Mouse (Mus musculus) kidney, embryonic 16.5 days (tissue): ENCODE measurements around the gene Uox. TPM values are rescaled to one million over a fixed set of nuclear protein-coding genes. Genes with fewer than 3 reads are reported as not detected.

Experiments
- ATAC-seq: fragments of 200-750 bp; cut with Nextera tagmentation; 2 replicates; pipeline ENCODE4 v1.8.0; 2017; ENCODE audit warnings: moderate TSS enrichment; ENCODE audit not compliant: low FRiP score, low TSS enrichment
- H3K27ac ChIP-seq: fragments of 300-500 bp; sonication (generic); 2 replicates; pipeline ENCODE4 v1.5.1; 2014; ENCODE audit warnings: low read length
- H3K27me3 ChIP-seq: fragments of 300-500 bp; sonication (generic); 2 replicates; pipeline ENCODE4 v1.6.1; 2014; ENCODE audit warnings: low read length, control low read depth, mixed read lengths; ENCODE audit not compliant: insufficient read depth
- H3K36me3 ChIP-seq: fragments of 300-500 bp; sonication (generic); 2 replicates; pipeline ENCODE4 v1.6.1; 2014; ENCODE audit warnings: low read length, control low read depth, mixed read lengths; ENCODE audit not compliant: insufficient read depth
- H3K4me1 ChIP-seq: fragments of 300-500 bp; sonication (generic); 2 replicates; pipeline ENCODE4 v1.6.1; 2014; ENCODE audit warnings: low read length, control low read depth, mixed read lengths; ENCODE audit not compliant: insufficient read depth
- H3K4me2 ChIP-seq: fragments of 300-500 bp; sonication (generic); replicated peaks from 2 replicates; pipeline ENCODE4 v1.6.1; 2014; ENCODE audit warnings: low read depth, low read length
- H3K4me3 ChIP-seq: fragments of 300-500 bp; sonication (generic); 2 replicates; pipeline ENCODE4 v1.5.1; 2014; ENCODE audit warnings: mild to moderate bottlenecking, low read length
- H3K9ac ChIP-seq: fragments of 300-500 bp; sonication (generic); replicated peaks from 2 replicates; pipeline ENCODE4 v1.6.1; 2014; ENCODE audit warnings: low read length
- H3K9me3 ChIP-seq: fragments of 300-500 bp; sonication (generic); 2 replicates; pipeline ENCODE4 v1.6.1; 2016; ENCODE audit warnings: low read length, control low read depth
- WGBS: fragments of 180-500 bp; shearing (Covaris S2); extraction: QIAGEN DNeasy Blood & Tissue Kit; methylation state at CpG from one replicate; pipeline ENCODE4 v1.1.7; 2014; 5-methylcytosine and 5-hydroxymethylcytosine counted together
- polyA plus RNA-seq: library from polyadenylated mRNA; unstranded; fragments of >200 nt; fragmentation: Nextera tagmentation; extraction: Ambion mirVana; gene quantifications from 2 replicates; pipeline ENCODE4 v1.2.1, GENCODE M21; 2015

Gene Uox
- polyA plus RNA-seq, 1 experiment from 2014 or later = 0.25 TPM

DNA sequence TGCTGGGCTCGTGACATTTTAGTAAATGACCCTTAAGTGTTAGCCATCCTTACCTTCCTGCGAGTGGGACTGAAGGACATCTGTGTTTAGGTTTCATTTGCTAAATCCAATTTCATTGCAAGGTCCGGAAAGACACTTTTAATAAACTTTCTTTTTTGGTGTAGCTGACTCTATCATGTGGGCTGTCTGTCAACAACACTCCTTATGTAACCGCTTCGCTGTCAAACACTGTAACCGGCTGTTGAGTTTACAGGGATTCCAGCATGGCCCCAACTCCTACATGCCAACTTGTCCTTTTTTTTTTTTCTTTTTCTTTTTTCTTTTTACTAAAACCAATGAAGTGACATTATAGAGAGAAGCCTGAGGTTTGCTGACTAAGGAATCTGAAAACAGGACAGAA, 28.2 kb downstream of the Uox start:
- WGBS = 77% methylated on average over 6 of the region's 6 CpGs
- Histone ChIP-seq H3K9ac (no peak overlapping the region), H3K36me3 (no peaks in the 10 kb centered on the region), H3K4me2 (no peak overlapping the region), H3K4me1 (no peaks in the 10 kb centered on the region), H3K27ac (no peak overlapping the region), H3K9me3 (no peaks in the 10 kb centered on the region), H3K4me3 (no peak overlapping the region), H3K27me3 (no peaks in the 10 kb centered on the region)
- no peak for ATAC-seq

DNA sequence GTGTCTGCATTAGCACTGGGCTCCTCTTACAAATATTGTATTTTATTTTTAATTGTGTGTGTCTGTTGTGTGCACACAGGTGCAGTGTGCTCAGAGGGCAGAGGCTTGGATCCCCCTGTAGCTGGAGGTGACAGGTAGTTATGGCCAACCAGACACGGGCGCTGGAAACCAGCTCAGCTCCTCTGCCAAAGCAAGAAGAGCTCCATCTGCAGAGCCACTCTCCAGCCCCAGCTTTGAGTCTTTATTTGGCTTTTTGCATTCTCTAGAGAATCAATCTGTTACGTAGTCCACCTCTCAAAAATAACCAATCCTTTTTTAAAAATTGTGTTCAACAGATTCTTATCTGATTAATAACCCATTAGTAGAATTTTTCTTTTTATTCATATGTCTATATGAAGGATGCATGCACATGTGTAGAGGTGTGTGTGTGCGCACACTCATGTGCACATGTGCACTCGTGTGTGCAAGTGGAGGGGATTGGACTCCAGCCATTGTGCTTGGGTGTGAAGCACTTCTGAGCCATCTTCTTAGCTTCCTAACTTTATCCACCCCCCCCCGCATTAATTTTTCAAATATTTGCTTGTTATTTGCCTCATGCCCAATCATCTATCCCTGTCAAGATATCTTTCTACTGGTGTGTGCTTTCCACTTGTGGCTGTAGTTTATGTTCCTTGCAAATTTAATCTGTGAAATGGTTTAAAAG, 29.1 kb downstream of the Uox start:
- Histone ChIP-seq H3K27me3 (no peaks in the 10 kb centered on the region), H3K27ac (no peak overlapping the region), H3K4me2 (no peak overlapping the region), H3K9me3 (no peaks in the 10 kb centered on the region), H3K4me3 (no peak overlapping the region), H3K36me3 (no peaks in the 10 kb centered on the region), H3K4me1 (no peaks in the 10 kb centered on the region), H3K9ac (no peak overlapping the region)
- no peak for ATAC-seq
- WGBS = 79% methylated on average over 6 of the region's 6 CpGs

DNA sequence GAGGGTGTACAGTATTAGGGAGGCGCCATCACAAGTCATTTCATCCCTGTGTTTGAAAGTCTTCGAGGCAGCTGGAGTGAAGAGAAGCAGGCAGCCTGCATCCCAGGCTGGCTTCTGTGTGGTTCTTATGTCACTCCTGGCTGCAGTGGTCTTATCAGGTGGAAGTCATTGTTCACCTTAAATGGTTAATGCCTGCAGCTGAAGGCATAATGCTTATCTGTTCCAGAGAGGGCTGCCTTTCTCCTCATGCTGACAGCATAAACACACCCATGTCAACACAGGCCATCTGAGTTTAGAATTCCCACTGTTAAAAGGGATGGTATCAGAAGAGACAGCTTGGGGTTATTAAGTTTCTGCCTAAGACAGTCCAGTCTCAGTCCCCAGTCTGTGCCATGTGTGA, 31.0 kb downstream of the Uox start:
- Histone ChIP-seq H3K4me3 (no peak overlapping the region), H3K27me3 (no peaks in the 10 kb centered on the region), H3K36me3 (no peaks in the 10 kb centered on the region), H3K4me1 (no peaks in the 10 kb centered on the region), H3K9me3 (no peaks in the 10 kb centered on the region), H3K27ac (no peak overlapping the region), H3K4me2 (no peak overlapping the region), H3K9ac (no peak overlapping the region)
- ATAC-seq = no peak
- 84% methylated on average over 2 of the region's 2 CpGs for WGBS

DNA sequence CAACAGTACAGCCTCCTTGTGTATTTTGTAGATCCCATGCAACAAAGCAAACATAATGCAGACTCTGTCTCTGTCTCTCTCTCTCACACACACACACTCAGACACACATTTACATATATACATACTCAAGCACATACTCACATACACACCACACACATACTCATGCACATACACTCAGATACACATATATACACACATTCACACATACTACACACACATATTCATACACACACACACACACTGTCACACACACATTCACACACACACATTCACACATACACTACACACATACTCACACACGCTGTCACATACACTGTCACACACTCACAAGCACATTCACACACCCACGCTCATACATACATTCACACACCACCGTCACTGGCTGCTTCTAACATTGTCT, 32.3 kb downstream of the Uox start:
- WGBS = 89% methylated on average over 3 of the region's 3 CpGs
- Histone ChIP-seq H3K36me3 (no peaks in the 10 kb centered on the region), H3K4me3 (no peak overlapping the region), H3K9me3 (no peaks in the 10 kb centered on the region), H3K9ac (no peak overlapping the region), H3K4me2 (no peak overlapping the region), H3K4me1 (no peaks in the 10 kb centered on the region), H3K27me3 (no peaks in the 10 kb centered on the region), H3K27ac (no peak overlapping the region)
- no peak for ATAC-seq

DNA sequence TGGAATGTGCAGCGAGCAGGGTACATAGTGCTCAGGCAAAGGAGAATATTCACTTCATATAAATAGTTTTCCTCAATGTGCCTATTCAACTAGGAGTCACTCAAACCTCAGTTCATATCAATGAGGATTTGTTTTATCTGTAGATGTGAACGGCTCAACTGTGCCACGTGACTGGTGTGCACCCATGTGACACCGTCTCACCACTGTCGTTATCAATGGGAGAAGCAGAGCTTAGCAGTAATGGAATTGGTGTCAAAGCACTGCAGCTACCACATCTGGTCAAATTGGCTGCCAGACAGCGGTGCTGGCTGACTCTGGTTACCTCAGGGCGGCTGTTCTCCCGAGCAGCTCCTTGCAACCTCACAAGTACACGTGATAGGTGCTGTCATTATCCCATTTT, 34.4 kb downstream of the Uox start:
- Histone ChIP-seq H3K4me3 (no peak overlapping the region), H3K4me2 (no peak overlapping the region), H3K9ac (no peak overlapping the region), H3K27me3 (no peaks in the 10 kb centered on the region), H3K36me3 (no peaks in the 10 kb centered on the region), H3K4me1 (no peaks in the 10 kb centered on the region), H3K27ac (no peak overlapping the region), H3K9me3 (no peaks in the 10 kb centered on the region)
- no peak for ATAC-seq
- 85% methylated on average over 9 of the region's 9 CpGs for WGBS

DNA sequence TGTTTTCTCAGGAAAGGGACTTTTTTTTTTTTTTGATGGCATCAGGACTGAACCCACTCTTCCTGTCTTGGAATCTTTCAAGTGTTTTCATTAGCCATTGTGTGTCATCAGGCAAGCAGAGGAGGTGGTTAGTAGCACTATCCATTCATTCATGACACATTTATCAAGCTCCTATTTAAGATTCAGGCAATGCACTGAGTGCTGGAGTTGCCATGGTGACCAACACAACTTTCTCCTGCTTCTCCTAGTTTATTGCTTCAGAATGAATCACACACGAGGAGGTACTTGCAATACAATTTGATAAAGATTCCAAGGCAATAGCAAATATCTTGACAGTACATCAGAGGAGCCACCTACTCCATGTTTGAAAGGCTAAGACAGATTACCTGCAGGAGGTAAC, 37.1 kb downstream of the Uox start:
- no peak for ATAC-seq
- no peaks in the 10 kb centered on the region for H3K4me1 ChIP-seq
- 18% methylated on average over 1 of the region's 1 CpGs for WGBS

DNA sequence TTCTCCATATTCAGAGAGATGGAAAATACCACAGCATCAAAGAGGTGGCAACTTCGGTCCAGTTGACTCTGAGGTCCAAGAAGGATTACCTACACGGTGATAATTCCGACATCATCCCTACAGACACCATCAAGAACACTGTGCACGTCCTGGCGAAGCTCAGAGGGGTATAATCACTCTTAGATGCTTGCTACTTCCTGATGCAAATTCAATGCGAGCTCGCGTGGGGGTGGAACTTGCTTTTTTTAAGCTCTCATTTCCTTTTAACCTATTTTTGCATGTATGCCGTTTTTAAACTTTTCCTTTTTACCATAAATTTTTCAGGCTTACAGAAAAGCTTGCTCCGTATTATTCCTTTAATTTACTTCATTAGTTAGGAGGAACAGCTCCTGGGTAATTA, 40.1 kb downstream of the Uox start:
- Histone ChIP-seq H3K9me3 (no peaks in the 10 kb centered on the region), H3K4me1 (no peaks in the 10 kb centered on the region), H3K36me3 (no peaks in the 10 kb centered on the region), H3K4me3 (no peak overlapping the region), H3K4me2 (no peak overlapping the region), H3K9ac (no peak overlapping the region), H3K27ac (no peak overlapping the region), H3K27me3 (no peaks in the 10 kb centered on the region)
- no peak for ATAC-seq
- WGBS = 79% methylated on average over 10 of the region's 10 CpGs

More for the DNA sequence above, 37.1 kb downstream of the Uox start:
- H3K27ac ChIP-seq = no peak overlapping the region
- H3K27me3 ChIP-seq = no peaks in the 10 kb centered on the region
- no peaks in the 10 kb centered on the region for H3K9me3 ChIP-seq
- no peaks in the 10 kb centered on the region for H3K36me3 ChIP-seq
- H3K4me2 ChIP-seq = no peak overlapping the region
- no peak overlapping the region for H3K9ac ChIP-seq
- H3K4me3 ChIP-seq = no peak overlapping the region

DNA sequence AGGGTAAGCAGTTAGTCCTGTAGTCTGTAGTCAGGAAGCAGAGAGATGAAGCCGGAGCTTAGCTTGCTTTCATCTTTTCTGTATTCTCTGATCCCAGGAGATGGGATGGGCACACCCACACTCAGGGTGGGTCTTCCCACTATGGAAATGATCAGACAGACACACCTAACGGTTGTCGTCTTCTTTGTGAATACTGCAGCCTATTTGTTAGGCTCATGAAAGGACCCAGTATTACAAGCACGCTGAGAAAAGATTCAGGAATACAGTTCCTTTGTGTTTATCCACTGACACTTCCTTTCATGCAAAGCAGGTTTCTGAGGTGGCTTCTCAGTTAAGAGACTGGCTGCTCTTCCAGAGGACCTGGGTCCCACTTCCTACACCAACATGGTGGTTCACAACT, 41.0 kb downstream of the Uox start:
- H3K9ac ChIP-seq = no peak overlapping the region
- H3K4me2 ChIP-seq = no peak overlapping the region
- H3K4me1 ChIP-seq = no peaks in the 10 kb centered on the region
- no peak for ATAC-seq
- H3K27ac ChIP-seq = no peak overlapping the region
- no peaks in the 10 kb centered on the region for H3K36me3 ChIP-seq
- WGBS = 88% methylated on average over 4 of the region's 4 CpGs
- no peaks in the 10 kb centered on the region for H3K9me3 ChIP-seq
- H3K27me3 ChIP-seq = no peaks in the 10 kb centered on the region
- H3K4me3 ChIP-seq = no peak overlapping the region

DNA sequence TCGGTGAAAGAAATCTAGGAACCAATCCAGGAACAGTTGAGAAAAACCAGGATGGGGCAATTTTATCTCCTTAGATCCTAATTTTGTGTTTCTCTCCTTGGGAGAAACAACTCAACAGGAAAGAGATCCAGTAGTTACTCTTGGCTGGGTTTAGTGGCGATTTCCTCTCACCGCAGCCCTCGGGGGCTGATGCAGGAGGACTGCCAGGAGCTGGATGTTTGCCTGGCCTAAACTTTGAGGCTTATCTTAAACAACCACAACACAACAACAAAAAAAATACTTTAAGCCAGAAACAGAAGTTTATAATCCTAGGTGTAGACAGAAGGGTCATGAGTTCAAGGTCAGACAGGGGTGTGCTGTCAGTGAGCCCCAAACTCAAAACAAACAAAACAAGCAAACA, 41.6 kb downstream of the Uox start:
- H3K4me1 ChIP-seq = no peaks in the 10 kb centered on the region
- no peak for ATAC-seq
- 72% methylated on average over 4 of the region's 4 CpGs for WGBS
- H3K4me3 ChIP-seq = no peak overlapping the region
- H3K4me2 ChIP-seq = no peak overlapping the region
- no peaks in the 10 kb centered on the region for H3K27me3 ChIP-seq
- H3K9me3 ChIP-seq = no peaks in the 10 kb centered on the region
- no peaks in the 10 kb centered on the region for H3K36me3 ChIP-seq
- no peak overlapping the region for H3K27ac ChIP-seq
- no peak overlapping the region for H3K9ac ChIP-seq

DNA sequence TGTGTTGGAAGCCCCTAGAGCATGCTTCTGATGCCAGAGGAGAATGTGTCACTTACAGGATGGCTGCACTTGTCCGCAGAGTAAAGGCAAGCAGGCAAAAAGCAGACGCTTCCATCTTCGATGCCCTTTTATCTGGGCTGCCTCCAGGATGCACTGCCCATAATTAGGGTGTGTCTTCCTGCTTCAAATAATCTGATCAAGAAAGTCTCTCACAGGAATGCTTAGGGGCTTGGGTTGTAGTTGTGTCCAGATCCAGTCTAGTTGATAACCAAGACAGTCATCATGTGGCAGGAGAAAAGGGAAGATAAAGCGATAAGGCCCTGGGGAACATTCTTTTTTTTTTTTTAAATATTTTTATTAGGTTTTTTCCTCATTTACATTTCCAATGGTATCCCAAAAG, 45.3 kb downstream of the Uox start, which contains the start of gene Dnase2b:
Gene Dnase2b, minus strand, starts transcription at position 101 of the 400 bp plus-strand sequence.
- 92% methylated on average over 4 of the region's 4 CpGs for WGBS
- no peaks in the 10 kb centered on the region for H3K36me3 ChIP-seq
- ATAC-seq = no peak

More for the DNA sequence above, 45.3 kb downstream of the Uox start, which contains the start of gene Dnase2b:
- Histone ChIP-seq H3K9me3 (no peaks in the 10 kb centered on the region), H3K9ac (no peak within 1 kb of the TSS), H3K27ac (no peak within 1 kb of the TSS), H3K4me1 (no peaks in the 10 kb centered on the region), H3K4me2 (no peak within 1 kb of the TSS), H3K27me3 (no peaks in the 10 kb centered on the region), H3K4me3 (no peak within 1 kb of the TSS)
